Mouse (Mus musculus) embryo, embryonic 10 days (tissue): ENCODE measurements around the gene Zer1.

Experiments
- DNase-seq: peaks from one replicate; pipeline ENCODE4 v3.0.0-alpha.2; 2015; ENCODE audit warnings: low spot score

Gene Zer1

DNA sequence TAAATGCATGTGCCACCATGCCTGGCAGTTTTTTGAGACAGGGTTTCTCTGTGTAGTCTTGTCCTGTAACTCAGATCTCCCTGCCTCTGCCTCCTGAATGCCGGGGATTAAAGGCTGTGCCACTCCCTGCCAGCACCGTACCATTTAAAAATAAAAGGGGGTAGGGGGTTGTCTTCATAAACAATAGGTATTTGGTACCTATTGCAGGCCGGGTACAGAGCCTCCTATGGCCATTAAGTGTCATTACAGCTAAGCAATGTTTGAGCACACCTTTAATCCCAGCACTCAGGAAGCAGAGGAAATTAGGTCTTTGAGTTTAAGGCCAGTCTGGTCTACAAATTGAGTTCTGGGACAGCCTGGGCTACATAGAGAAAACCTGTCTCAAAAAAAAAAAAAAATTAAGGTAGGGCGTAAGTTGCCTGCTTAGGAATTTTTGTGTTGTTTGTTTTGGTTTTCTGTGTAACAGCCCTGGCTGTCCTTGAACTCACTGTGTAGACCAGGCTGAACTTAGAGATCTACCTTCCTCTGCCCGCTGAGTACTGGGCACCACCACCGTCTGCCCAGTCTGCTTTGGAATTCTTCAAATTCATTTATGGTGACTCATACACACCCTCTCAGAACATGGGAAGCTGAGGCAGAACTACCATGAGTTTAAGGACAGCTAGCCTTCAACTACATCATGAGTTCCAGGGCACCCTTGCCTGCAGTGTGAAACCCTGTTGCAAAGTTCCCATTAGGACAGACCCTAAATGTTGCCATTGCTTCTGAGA is 72.2 kb downstream of the Zer1 start:
- no peak for DNase-seq

DNA sequence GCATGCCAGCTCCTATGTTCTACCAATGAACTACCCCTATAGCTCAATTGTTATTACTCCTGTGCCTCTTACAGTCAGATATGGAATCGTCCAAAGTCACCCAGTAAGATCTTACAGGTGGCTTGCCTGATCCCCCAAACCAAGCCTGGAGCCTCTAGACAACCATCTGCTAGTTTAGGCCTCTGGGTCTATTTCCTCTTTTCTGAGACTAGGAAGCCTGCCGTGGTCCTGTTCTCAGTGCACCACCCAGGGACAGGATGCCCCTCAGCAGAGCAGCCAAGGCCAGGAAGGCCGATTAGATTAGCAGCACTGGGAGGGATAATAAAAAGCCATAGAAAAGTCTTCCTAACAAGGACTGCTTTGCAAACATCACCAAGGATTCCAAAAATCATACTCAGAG is 74.6 kb downstream of the Zer1 start:
- no peak for DNase-seq

DNA sequence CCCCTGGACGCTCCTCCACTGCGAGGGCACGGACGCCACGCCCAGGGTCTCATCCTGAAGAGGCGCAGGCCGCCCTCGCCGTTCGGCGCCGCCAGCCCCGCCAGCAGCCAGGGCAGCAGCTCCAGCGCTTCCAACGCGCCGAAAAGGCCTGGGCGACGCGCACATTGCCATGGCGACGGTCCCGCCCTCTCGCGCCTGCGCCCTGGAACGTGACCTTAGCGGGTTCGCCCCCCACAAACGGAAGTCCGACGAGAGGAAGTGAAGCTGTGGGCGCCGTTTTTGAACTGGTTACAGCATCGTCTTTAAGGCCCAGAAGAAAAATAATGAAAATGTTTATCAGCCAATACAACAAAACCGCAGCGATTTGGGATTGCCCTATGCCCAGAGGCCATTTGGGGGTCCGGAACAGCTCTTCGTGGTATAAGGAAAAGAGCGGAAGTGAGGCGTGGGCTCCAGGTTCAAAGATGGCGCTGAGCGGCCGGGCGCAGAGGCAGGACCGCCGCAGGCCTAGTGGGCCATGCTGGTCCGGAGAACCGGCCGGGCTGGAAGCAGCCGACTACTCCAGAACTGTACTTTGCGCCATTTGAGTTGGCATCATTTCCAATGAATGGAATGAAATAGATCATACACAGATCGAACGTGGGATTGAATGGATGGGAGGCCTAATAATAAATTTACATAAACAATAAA is 75.5 kb downstream of the Zer1 start, which contains the start of gene Wdr34:
Gene Wdr34, minus strand, starts transcription at position 183 of the 690 bp plus-strand sequence.
- peak; percentile 100 for DNase-seq

DNA sequence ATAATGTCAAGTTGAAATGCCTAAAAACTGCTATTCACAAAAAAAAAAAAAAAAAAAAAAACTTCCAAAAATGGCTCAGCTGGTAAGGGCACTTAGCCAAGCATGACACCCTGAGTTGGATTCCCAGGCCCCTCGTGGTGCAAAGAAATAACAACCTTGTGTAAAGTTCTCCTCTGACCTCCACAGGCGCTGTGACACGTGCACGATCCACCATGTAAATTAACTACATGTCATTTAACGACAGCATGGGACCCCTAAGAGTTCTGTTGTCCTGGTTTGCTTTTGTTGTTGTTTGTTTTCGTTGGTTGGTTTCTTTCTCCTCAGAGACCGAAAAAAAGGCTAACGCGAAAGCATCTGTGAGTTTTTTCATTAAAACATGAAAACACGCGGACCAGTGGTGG is 76.3 kb downstream of the Zer1 start:
- no peak for DNase-seq
